Mouse (Mus musculus): Measurements from ENCODE around the gene Slc5a11.

The Slc5a11 gene

GRCm38 (mm10) chr7:123212316-123212715 lies 2.3 kb upstream of the Slc5a11 start:
- no peak for DNase-seq (ENCODE audit: low spot score in 2 of 2)

GRCm38 (mm10) chr7:123215138-123215537 lies 558 bp downstream of the Slc5a11 start:
- DNase-seq (ENCODE audit: low spot score in 2 of 2): no peak

- no peak for DNase-seq (ENCODE audit: low spot score in 2 of 2)
These were observed 3.1 kb downstream of the Slc5a11 start for GRCm38 (mm10) chr7:123217448-123218354.

- peak; percentile 29 to 36 for DNase-seq (ENCODE audit: low spot score in 2 of 2)
These were observed 4.0 kb downstream of the Slc5a11 start for GRCm38 (mm10) chr7:123218620-123219019.

- peak; percentile 16 to 19 for DNase-seq (ENCODE audit: low spot score in 2 of 2)
These were observed 5.4 kb downstream of the Slc5a11 start for GRCm38 (mm10) chr7:123219781-123220632.

GRCm38 (mm10) chr7:123220633-123220942 lies 6.0 kb downstream of the Slc5a11 start:
- no peak for DNase-seq (ENCODE audit: low spot score in 2 of 2)

GRCm38 (mm10) chr7:123224076-123224475 lies 9.5 kb downstream of the Slc5a11 start:
- no peak for DNase-seq (ENCODE audit: low spot score in 2 of 2)

GRCm38 (mm10) chr7:123225159-123225558 lies 10.6 kb downstream of the Slc5a11 start:
- DNase-seq (ENCODE audit: low spot score in 2 of 2): no peak

GRCm38 (mm10) chr7:123235449-123235848 lies 20.9 kb downstream of the Slc5a11 start:
- DNase-seq (ENCODE audit: low spot score in 2 of 2): no peak

GRCm38 (mm10) chr7:123238621-123239020 lies 24.0 kb downstream of the Slc5a11 start:
- DNase-seq (ENCODE audit: low spot score in 2 of 2): no peak

GRCm38 (mm10) chr7:123240064-123240463 lies 25.5 kb downstream of the Slc5a11 start:
- DNase-seq (ENCODE audit: low spot score in 2 of 2): no peak

GRCm38 (mm10) chr7:123242241-123242640 lies 27.7 kb downstream of the Slc5a11 start:
- DNase-seq (ENCODE audit: low spot score in 2 of 2): no peak

- DNase-seq (ENCODE audit: low spot score in 2 of 2): no peak
These were observed 30.3 kb downstream of the Slc5a11 start for GRCm38 (mm10) chr7:123244833-123245232.

GRCm38 (mm10) chr7:123246504-123247084 lies 32.0 kb downstream of the Slc5a11 start:
- no peak for DNase-seq (ENCODE audit: low spot score in 2 of 2)

GRCm38 (mm10) chr7:123248166-123248565 lies 33.6 kb downstream of the Slc5a11 start:
- DNase-seq (ENCODE audit: low spot score in 2 of 2): no peak

GRCm38 (mm10) chr7:123251343-123251742 lies 36.8 kb downstream of the Slc5a11 start:
- no peak for DNase-seq (ENCODE audit: low spot score in 2 of 2)

- no peak for DNase-seq (ENCODE audit: low spot score in 2 of 2)
These were observed 38.8 kb downstream of the Slc5a11 start for GRCm38 (mm10) chr7:123253396-123253795.

- no peak for DNase-seq (ENCODE audit: low spot score in 2 of 2)
These were observed 39.8 kb downstream of the Slc5a11 start for GRCm38 (mm10) chr7:123254196-123254970.

GRCm38 (mm10) chr7:123258103-123258502 lies 43.5 kb downstream of the Slc5a11 start:
- DNase-seq (ENCODE audit: low spot score in 2 of 2): no peak

GRCm38 (mm10) chr7:123273056-123273455 lies 58.5 kb downstream of the Slc5a11 start:
- DNase-seq (ENCODE audit: low spot score in 2 of 2): no peak

- DNase-seq (ENCODE audit: low spot score in 2 of 2): no peak
These were observed 62.0 kb downstream of the Slc5a11 start for GRCm38 (mm10) chr7:123276568-123276967.

GRCm38 (mm10) chr7:123279797-123280196 lies 65.2 kb downstream of the Slc5a11 start:
- DNase-seq (ENCODE audit: low spot score in 2 of 2): no peak

All from frontal cortex, postnatal 36 days (tissue).